ENCODE assay signal across 8 mouse cellular contexts in genomic region chr3:122620285-122620931, GRCm38 (mm10). TPM values are rescaled to one million over a fixed set of nuclear protein-coding genes. Genes with fewer than 3 reads are reported as not detected.
DNase-seq lines count a peak whose midpoint lies in the region; ATAC-seq and TF ChIP-seq lines count a peak whose summit lies in the region.

No protein-coding gene starts in this region.

- peak overlapping the region; percentile 89 for H3ac ChIP-seq in myocyte (ENCODE audit: control insufficient read depth, insufficient read length)

- H3K9ac ChIP-seq in liver, adult 2 months (ENCODE audit: low read depth, low read length): peak overlapping the region; percentile 48
- H3K9ac ChIP-seq in embryonic facial prominence, embryonic 11.5 days (replicated peaks; ENCODE audit: low read length): peak overlapping the region; percentile 100
- H3K9ac ChIP-seq in heart, embryonic 14.5 days (ENCODE audit: low read length): peak overlapping the region; percentile 97
- H3K9ac ChIP-seq in liver, embryonic 12.5 days: peak overlapping the region; percentile 76

- DNase-seq in liver, adult 2 months (ENCODE audit: extremely low read depth, low read depth, low spot score): peak; percentile 79
- DNase-seq in liver: no peak
- peak; percentile 66 for DNase-seq in embryonic facial prominence, embryonic 11.5 days (ENCODE audit: low spot score)
- DNase-seq in kidney, postnatal 10 days: peak; percentile 68
- peak; percentile 26 for DNase-seq in thymus, postnatal 14 days

- peak overlapping the region; percentile 50 for H3K4me2 ChIP-seq in embryonic facial prominence, embryonic 11.5 days (ENCODE audit: low read depth, low read length)
- H3K4me2 ChIP-seq in heart, embryonic 14.5 days (ENCODE audit: low read length): peak overlapping the region; percentile 97
- peak overlapping the region; percentile 86 for H3K4me2 ChIP-seq in liver, embryonic 12.5 days
- H3K4me2 ChIP-seq in myocyte (ENCODE audit: low read depth): peak overlapping the region; percentile 87

- no peaks in the 10 kb centered on the region for H3K36me3 ChIP-seq in liver, adult 2 months (ENCODE audit: control insufficient read depth, insufficient read depth, low read length)
- no peaks in the 10 kb centered on the region for H3K36me3 ChIP-seq in embryonic facial prominence, embryonic 11.5 days (replicated peaks; ENCODE audit: control insufficient read depth, insufficient read depth, low read depth, low read length)
- H3K36me3 ChIP-seq in heart, embryonic 14.5 days (ENCODE audit: control insufficient read depth, insufficient read depth, low read length): no peaks in the 10 kb centered on the region
- H3K36me3 ChIP-seq in liver, embryonic 12.5 days: no peaks in the 10 kb centered on the region
- no peaks in the 10 kb centered on the region for H3K36me3 ChIP-seq in myocyte (ENCODE audit: control insufficient read depth, insufficient read depth)

- no peak for TF ChIP-seq POLR2A in liver, adult 2 months (IDR thresholded peaks at IDR 0.05; ENCODE audit: extremely low read depth, insufficient read depth, low read length)
- TF ChIP-seq POLR2A in myocyte (IDR thresholded peaks at IDR 0.05; ENCODE audit: insufficient read length, low read depth): no peak

- peak overlapping the region; percentile 89 for H3K27ac ChIP-seq in liver, adult 2 months (replicated peaks; ENCODE audit: insufficient read depth, low read depth, low read length)
- H3K27ac ChIP-seq in embryonic facial prominence, embryonic 11.5 days (replicated peaks; ENCODE audit: low read depth, low read length): no peak overlapping the region
- peak overlapping the region; percentile 87 to 96; a peak in 3 of 4 replicates for H3K27ac ChIP-seq in heart, embryonic 14.5 days (replicated peaks in 1 of 2; ENCODE audit: control insufficient read depth in 1 of 2, insufficient read depth in 1 of 2, low read depth in 2 of 2, low read length in 2 of 2)
- H3K27ac ChIP-seq in liver, embryonic 12.5 days: no peak overlapping the region; the same call in 1 of the 2 replicates

- peak overlapping the region; percentile 90 for H3K4me3 ChIP-seq in liver, adult 2 months (ENCODE audit: insufficient read depth, low read depth, low read length)
- H3K4me3 ChIP-seq in embryonic facial prominence, embryonic 11.5 days (ENCODE audit: low read depth, low read length): peak overlapping the region; percentile 99
- peak overlapping the region; percentile 71 to 77 for H3K4me3 ChIP-seq in heart, embryonic 14.5 days (ENCODE audit: control insufficient read depth in 1 of 2, insufficient read depth in 1 of 2, low read depth in 1 of 2, low read length in 2 of 2)
- H3K4me3 ChIP-seq in liver, embryonic 12.5 days: peak overlapping the region; percentile 68
- peak overlapping the region; percentile 65 for H3K4me3 ChIP-seq in myocyte

- TF ChIP-seq CTCF in liver, adult 2 months (IDR thresholded peaks at IDR 0.05; ENCODE audit: low read depth, low read length): peak; percentile 34

- peaks cover 6% of the 10 kb centered on the region; the same call in 1 of the 2 replicates for H3K79me2 ChIP-seq in liver, adult 2 months (ENCODE audit: control insufficient read depth, insufficient read depth, low read length)
- H3K79me2 ChIP-seq in myocyte (ENCODE audit: control insufficient read depth, insufficient read depth): peaks cover 36% of the 10 kb centered on the region

- WGBS in liver, adult 2 months: 1% methylated on average over 21 of the region's 21 CpGs
- under 1% methylated on average over 21 of the region's 21 CpGs for WGBS in embryonic facial prominence, embryonic 11.5 days
- 0% methylated on average over 21 of the region's 21 CpGs for WGBS in heart, embryonic 14.5 days
- whole genome bisulfite sequencing in liver, embryonic 12.5 days (ENCODE audit: insufficient replicate concordance): 2% methylated on average over 21 of the region's 21 CpGs

- no peaks in the 10 kb centered on the region for H3K27me3 ChIP-seq in liver, adult 2 months (ENCODE audit: control insufficient read depth, insufficient read depth, low read length)
- no peaks in the 10 kb centered on the region for H3K27me3 ChIP-seq in embryonic facial prominence, embryonic 11.5 days (ENCODE audit: control insufficient read depth, insufficient read depth, low read length)
- no peaks in the 10 kb centered on the region for H3K27me3 ChIP-seq in heart, embryonic 14.5 days (ENCODE audit: control insufficient read depth, insufficient read depth, low read length)
- H3K27me3 ChIP-seq in liver, embryonic 12.5 days (replicated peaks): peaks cover 35% of the 10 kb centered on the region
- no peaks in the 10 kb centered on the region for H3K27me3 ChIP-seq in myocyte (ENCODE audit: control insufficient read depth, insufficient read depth, insufficient read length)

- ATAC-seq in embryonic facial prominence, embryonic 11.5 days (replicated peaks; ENCODE audit: insufficient number of reproducible peaks, low FRiP score, low TSS enrichment, low read depth): 0 out of 2 replicates have a peak, but pooled peaks have one; percentile 10
- no peak for ATAC-seq in heart, embryonic 14.5 days (ENCODE audit: insufficient number of reproducible peaks, insufficient read depth, low FRiP score, low read depth)
- 0 out of 2 replicates have a peak, but pooled peaks have one; percentile 27 for ATAC-seq in liver, embryonic 12.5 days

- H3K4me1 ChIP-seq in liver, adult 2 months (ENCODE audit: control insufficient read depth, insufficient read depth, low read length): peaks cover 4% of the 10 kb centered on the region; the same call in 1 of the 2 replicates
- peaks cover 4% of the 10 kb centered on the region; the same call in 1 of the 2 replicates for H3K4me1 ChIP-seq in embryonic facial prominence, embryonic 11.5 days (ENCODE audit: control insufficient read depth, insufficient read depth, low read length)
- H3K4me1 ChIP-seq in heart, embryonic 14.5 days (ENCODE audit: control insufficient read depth in 2 of 2, insufficient read depth in 2 of 2, low read length in 2 of 2): peaks cover 6 to 16% of the 10 kb centered on the region in 2 experiments
- H3K4me1 ChIP-seq in liver, embryonic 12.5 days: peaks cover 22% of the 10 kb centered on the region

- H3K9me3 ChIP-seq in embryonic facial prominence, embryonic 11.5 days (replicated peaks; ENCODE audit: control insufficient read depth, low read length): no peaks in the 10 kb centered on the region
- H3K9me3 ChIP-seq in heart, embryonic 14.5 days (ENCODE audit: control insufficient read depth, low read length): no peaks in the 10 kb centered on the region
- no peaks in the 10 kb centered on the region for H3K9me3 ChIP-seq in liver, embryonic 12.5 days (replicated peaks)

TF ChIP-seq in myocyte, 11 proteins besides CTCF, POLR2A, EP300 and RAD21:
- TF ChIP-seq SRF (IDR thresholded peaks at IDR 0.05; ENCODE audit: control insufficient read depth, insufficient read length, low read depth) (no peak), MAX (IDR thresholded peaks at IDR 0.05; ENCODE audit: low read depth) (no peak)

RNA-seq across cellular contexts. Expression of gene Fnbp1l, which starts 0.9 kb away (rescaled TPM):
- total RNA-seq in liver, adult 2 months (2014; rRNA removed): 8.7 and 9.3 TPM in 2 replicates
- polyA plus RNA-seq in liver, adult 2 months (2012; rRNA removed): 2.9 and 3.1 TPM in 2 replicates
- 74.2 and 77.4 TPM in 2 replicates for polyA plus RNA-seq in embryonic facial prominence, embryonic 11.5 days (2014; fragmentation: Nextera tagmentation; extraction: Ambion mirVana)
- polyA plus RNA-seq in heart, embryonic 14.5 days (2014; fragmentation: Nextera tagmentation; extraction: Ambion mirVana): 24.5 and 29.5 TPM in 2 replicates
- polyA plus RNA-seq in liver, embryonic 12.5 days (2016; fragmentation: Nextera tagmentation; extraction: Ambion mirVana): 7.2 TPM in 2 replicates
- 8.6 TPM for polyA plus RNA-seq in myocyte (2012; fragmentation: generic; extraction: Trizol)

Comparison
In these comparisons a context has a peak if more than half of its experiments do, and no peak if none do; other contexts are left out.
1. H3K27ac ChIP-seq: peak in liver, adult 2 months (single experiment) and heart, embryonic 14.5 days (2 of 2); none in embryonic facial prominence, embryonic 11.5 days (single experiment) and liver, embryonic 12.5 days (single experiment).
2. H3K9ac ChIP-seq: peak in every context shown above with its lines; median percentile 100 in embryonic facial prominence, embryonic 11.5 days; 97 in heart, embryonic 14.5 days; 76 in liver, embryonic 12.5 days; 48 in liver, adult 2 months.
3. Peak in every context shown above with its lines, with median percentiles within 50 percentile points of each other: H3K4me3 ChIP-seq and H3K4me2 ChIP-seq.